Mouse (Mus musculus) kidney, embryonic 14.5 days (tissue): ENCODE results near the gene Angel1. TPM values are rescaled to one million over a fixed set of nuclear protein-coding genes. Genes with fewer than 3 reads are reported as not detected.

Experiments
- ATAC-seq: fragments of 200-750 bp; cut with Nextera tagmentation; 2 replicates; pipeline ENCODE4 v1.8.0; 2017; ENCODE audit warnings: moderate number of reproducible peaks, mild to moderate bottlenecking, moderate TSS enrichment, moderate library complexity; ENCODE audit not compliant: low FRiP score, low TSS enrichment
- H3K27ac ChIP-seq: fragments of 300-500 bp; sonication (generic); 2 replicates; pipeline ENCODE4 v1.5.1; 2014; ENCODE audit warnings: low read depth, mild to moderate bottlenecking, low read length, moderate library complexity, mixed read lengths
- H3K27me3 ChIP-seq: fragments of 300-500 bp; sonication (generic); 2 replicates; pipeline ENCODE4 v1.6.1; 2014; ENCODE audit warnings: mild to moderate bottlenecking, low read length; ENCODE audit not compliant: control insufficient read depth, insufficient read depth
- H3K36me3 ChIP-seq: fragments of 300-500 bp; sonication (generic); 2 replicates; pipeline ENCODE4 v1.6.1; 2014; ENCODE audit warnings: low read length, mixed read lengths; ENCODE audit not compliant: control insufficient read depth, insufficient read depth
- H3K4me1 ChIP-seq: fragments of 300-500 bp; sonication (generic); 2 replicates; pipeline ENCODE4 v1.6.1; 2014; ENCODE audit warnings: low read length, mixed read lengths; ENCODE audit not compliant: control insufficient read depth, insufficient read depth
- H3K4me2 ChIP-seq: fragments of 300-500 bp; sonication (generic); replicated peaks from 2 replicates; pipeline ENCODE4 v1.6.1; 2014; ENCODE audit warnings: low read depth, mild to moderate bottlenecking, low read length
- H3K4me3 ChIP-seq: fragments of 300-500 bp; sonication (generic); 2 replicates; pipeline ENCODE4 v1.5.1; 2014; ENCODE audit warnings: mild to moderate bottlenecking, low read length
- H3K9ac ChIP-seq: fragments of 300-500 bp; sonication (generic); 2 replicates; pipeline ENCODE4 v1.6.1; 2014; ENCODE audit warnings: low read depth, mild to moderate bottlenecking, low read length, moderate library complexity
- H3K9me3 ChIP-seq: fragments of 300-500 bp; sonication (generic); 2 replicates; pipeline ENCODE4 v1.6.1; 2016; ENCODE audit warnings: low read length; ENCODE audit not compliant: control insufficient read depth
- WGBS: fragments of 180-500 bp; shearing (Covaris S2); extraction: QIAGEN DNeasy Blood & Tissue Kit; methylation state at CpG from one replicate; pipeline ENCODE4 v1.1.7; 2014; 5-methylcytosine and 5-hydroxymethylcytosine counted together
- polyA plus RNA-seq: library from polyadenylated mRNA; unstranded; fragments of >200 nt; fragmentation: Nextera tagmentation; extraction: Ambion mirVana; gene quantifications from 2 replicates; pipeline ENCODE4 v1.2.1, GENCODE M21; 2014

Gene Angel1
- polyA plus RNA-seq, result 7.9 and 10.2 TPM in 2 replicates

- Histone ChIP-seq H3K36me3 (no peaks in the 10 kb centered on the region), H3K27ac (peak within 1 kb of the TSS; percentile 76; the same call in 1 of the 2 replicates), H3K27me3 (no peaks in the 10 kb centered on the region), H3K4me3 (peak within 1 kb of the TSS; percentile 74), H3K9ac (peak within 1 kb of the TSS; percentile 68), H3K4me2 (peak within 1 kb of the TSS; percentile 96), H3K4me1 (0 out of 2 replicates have a peak, but pooled peaks cover 3% of the 10 kb centered on the region), H3K9me3 (no peaks in the 10 kb centered on the region)
- WGBS, result under 1% methylated on average over 43 of the region's 44 CpGs
- ATAC-seq, result peak; percentile 99
These were observed at the start of gene Angel1 for GRCm38 (mm10) chr12:86726120-86726640. Angel1 (minus strand) TSS chr12:86726460.

- no peaks in the 10 kb centered on the region for H3K4me1 ChIP-seq
- no peak overlapping the region for H3K27ac ChIP-seq
These were observed 49.5 kb upstream of the Angel1 start for GRCm38 (mm10) chr12:86775561-86776280.

GRCm38 (mm10) chr12:86772551-86772950 is 46.3 kb upstream of the Angel1 start:
- no peaks in the 10 kb centered on the region; the same call in 1 of the 2 replicates for H3K4me1 ChIP-seq
- no peaks in the 10 kb centered on the region for H3K9me3 ChIP-seq
- H3K27me3 ChIP-seq, result no peaks in the 10 kb centered on the region
- 29% methylated on average over 3 of the region's 3 CpGs for WGBS
- no peak for ATAC-seq
- no peaks in the 10 kb centered on the region for H3K36me3 ChIP-seq
- no peak overlapping the region for H3K9ac ChIP-seq
- no peak overlapping the region for H3K4me2 ChIP-seq
- H3K27ac ChIP-seq, result no peak overlapping the region
- H3K4me3 ChIP-seq, result no peak overlapping the region

More at GRCm38 (mm10) chr12:86775561-86776280, 49.5 kb upstream of the Angel1 start:
- no peak overlapping the region for H3K4me2 ChIP-seq
- no peak overlapping the region for H3K4me3 ChIP-seq
- 76% methylated on average over 7 of the region's 7 CpGs for WGBS
- H3K9ac ChIP-seq, result no peak overlapping the region
- H3K36me3 ChIP-seq, result no peaks in the 10 kb centered on the region
- no peaks in the 10 kb centered on the region for H3K9me3 ChIP-seq
- ATAC-seq, result peak; percentile 18; the same call in 1 of the 2 replicates
- no peaks in the 10 kb centered on the region for H3K27me3 ChIP-seq

- WGBS, result 8% methylated on average over 12 of the region's 12 CpGs
- Histone ChIP-seq H3K9ac (no peak overlapping the region), H3K27ac (no peak overlapping the region), H3K9me3 (no peaks in the 10 kb centered on the region), H3K4me2 (no peak overlapping the region), H3K4me3 (no peak overlapping the region), H3K4me1 (no peaks in the 10 kb centered on the region; the same call in 1 of the 2 replicates), H3K27me3 (no peaks in the 10 kb centered on the region), H3K36me3 (no peaks in the 10 kb centered on the region)
- ATAC-seq, result peak; percentile 85
These were observed 45.7 kb upstream of the Angel1 start for GRCm38 (mm10) chr12:86771823-86772427.

GRCm38 (mm10) chr12:86770927-86771326 is 44.7 kb upstream of the Angel1 start:
- H3K4me1 ChIP-seq, result no peaks in the 10 kb centered on the region; the same call in 1 of the 2 replicates
- no peak overlapping the region for H3K4me3 ChIP-seq
- H3K4me2 ChIP-seq, result no peak overlapping the region
- no peaks in the 10 kb centered on the region for H3K9me3 ChIP-seq
- no peaks in the 10 kb centered on the region for H3K27me3 ChIP-seq
- no peaks in the 10 kb centered on the region for H3K36me3 ChIP-seq
- no peak for ATAC-seq
- WGBS, result 23% methylated on average over 3 of the region's 3 CpGs
- no peak overlapping the region for H3K9ac ChIP-seq
- H3K27ac ChIP-seq, result no peak overlapping the region

GRCm38 (mm10) chr12:86770261-86770670 is 44.0 kb upstream of the Angel1 start:
- Histone ChIP-seq H3K4me2 (no peak overlapping the region), H3K4me1 (no peaks in the 10 kb centered on the region; the same call in 1 of the 2 replicates), H3K4me3 (no peak overlapping the region), H3K27me3 (no peaks in the 10 kb centered on the region), H3K36me3 (no peaks in the 10 kb centered on the region), H3K27ac (no peak overlapping the region), H3K9me3 (no peaks in the 10 kb centered on the region), H3K9ac (no peak overlapping the region)
- no peak for ATAC-seq
- 31% methylated on average over 4 of the region's 4 CpGs for WGBS

GRCm38 (mm10) chr12:86769819-86770218 is 43.6 kb upstream of the Angel1 start:
- no peak for ATAC-seq

GRCm38 (mm10) chr12:86768986-86769580 is 42.8 kb upstream of the Angel1 start:
- H3K9ac ChIP-seq, result no peak overlapping the region
- H3K4me2 ChIP-seq, result no peak overlapping the region
- no peak overlapping the region for H3K27ac ChIP-seq
- H3K4me3 ChIP-seq, result no peak overlapping the region
- no peaks in the 10 kb centered on the region for H3K9me3 ChIP-seq
- no peaks in the 10 kb centered on the region; the same call in 1 of the 2 replicates for H3K4me1 ChIP-seq
- no peak for ATAC-seq
- no peaks in the 10 kb centered on the region for H3K36me3 ChIP-seq
- H3K27me3 ChIP-seq, result no peaks in the 10 kb centered on the region
- WGBS, result 39% methylated on average over 4 of the region's 4 CpGs

More at GRCm38 (mm10) chr12:86769819-86770218, 43.6 kb upstream of the Angel1 start:
- no peaks in the 10 kb centered on the region; the same call in 1 of the 2 replicates for H3K4me1 ChIP-seq
- no peak overlapping the region for H3K4me2 ChIP-seq
- no peak overlapping the region for H3K4me3 ChIP-seq
- H3K9me3 ChIP-seq, result no peaks in the 10 kb centered on the region
- H3K36me3 ChIP-seq, result no peaks in the 10 kb centered on the region
- H3K9ac ChIP-seq, result no peak overlapping the region
- H3K27ac ChIP-seq, result no peak overlapping the region
- no peaks in the 10 kb centered on the region for H3K27me3 ChIP-seq
